Mouse (Mus musculus): ENCODE measurements around the gene Armh3. TPM values are rescaled to one million over a fixed set of nuclear protein-coding genes. Genes with fewer than 3 reads are reported as not detected.

The Armh3 gene
- total RNA-seq, 1 experiment, result 8.0 TPM

DNA sequence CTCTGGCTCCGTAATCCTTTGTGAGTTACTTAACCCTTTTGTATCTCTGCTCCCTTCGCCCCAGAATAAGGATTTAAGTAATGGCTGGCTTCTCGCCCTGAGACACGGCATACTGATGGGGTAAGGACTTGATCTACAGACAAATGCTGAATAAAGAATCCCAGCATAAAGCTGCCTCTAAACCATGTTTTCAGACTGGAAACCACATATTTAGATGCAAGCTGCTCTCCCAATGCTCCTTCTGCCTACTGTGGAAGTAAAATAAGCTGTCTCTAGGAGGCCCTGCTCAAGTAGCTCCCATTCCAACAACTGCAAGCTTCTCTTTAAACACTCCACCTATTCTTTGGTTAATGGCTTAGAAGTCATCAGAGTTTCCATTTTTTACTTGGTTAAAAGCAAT, 81.8 kb downstream of the Armh3 start:
- Histone ChIP-seq H3K9me3 (ENCODE audit: control insufficient read depth, insufficient read depth, low read depth, low read length) (no peaks in the 10 kb centered on the region), H3K4me3 (ENCODE audit: insufficient read depth in 1 of 2, low read depth in 1 of 2, low read length in 2 of 2, poor library complexity in 1 of 2, severe bottlenecking in 1 of 2) (no peak overlapping the region), H3K9ac (ENCODE audit: insufficient read depth, low read depth, low read length, poor library complexity, severe bottlenecking) (no peak overlapping the region), H3K4me1 (ENCODE audit: control insufficient read depth in 2 of 2, insufficient read depth in 2 of 2, low read length in 2 of 2, poor library complexity in 1 of 2) (no peaks in the 10 kb centered on the region), H3K36me3 (ENCODE audit: control insufficient read depth, insufficient read depth, low read length, poor library complexity, severe bottlenecking) (peaks cover 7% of the 10 kb centered on the region; the same call in 1 of the 2 replicates), H3K27ac (ENCODE audit: insufficient read depth, low read depth, low read length, poor library complexity, severe bottlenecking) (no peak overlapping the region)
- TF ChIP-seq ZC3H11A (IDR thresholded peaks at IDR 0.05; ENCODE audit: borderline replicate concordance, low read depth, low read length) (no peak), CHD2 (IDR thresholded peaks at IDR 0.05; ENCODE audit: low read depth, low read length) (no peak), ZNF384 (IDR thresholded peaks at IDR 0.05; ENCODE audit: low read depth, low read length) (no peak), MAFK (IDR thresholded peaks at IDR 0.05; ENCODE audit: insufficient read depth, low read depth, low read length) (no peak), HCFC1 (IDR thresholded peaks at IDR 0.05; ENCODE audit: borderline replicate concordance, insufficient read depth, low read length) (no peak)
- in situ Hi-C loops (cut with MboI; ENCODE audit: low sequenced_read_pairs in 2 of 2, unreplicated experiment in 2 of 2), result no loop called here
- no peak for DNase-seq (ENCODE audit: low read depth, low spot score)

DNA sequence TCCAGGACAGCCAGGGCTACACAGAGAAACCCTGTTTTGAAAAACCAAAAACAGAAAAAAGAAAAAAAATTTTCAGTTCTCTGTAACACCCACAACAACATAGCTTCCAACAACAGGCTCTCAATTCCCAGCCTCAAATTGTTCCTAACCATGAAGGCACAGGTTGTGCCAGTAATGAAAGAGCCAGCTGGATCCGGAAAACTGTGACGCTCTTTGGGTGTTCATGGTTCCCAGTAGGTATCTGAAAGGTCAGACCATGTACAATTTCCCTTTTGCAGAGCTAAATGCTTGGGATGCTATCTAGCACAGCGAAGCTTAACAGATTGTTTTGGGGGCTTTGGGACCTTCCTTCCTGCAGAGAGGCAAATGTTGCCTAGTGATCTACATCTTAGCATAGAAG, 82.3 kb downstream of the Armh3 start:
- H3K36me3 ChIP-seq (ENCODE audit: control insufficient read depth, insufficient read depth, low read length, poor library complexity, severe bottlenecking), result peaks cover 7% of the 10 kb centered on the region; the same call in 1 of the 2 replicates
- no peak overlapping the region for H3K4me3 ChIP-seq (ENCODE audit: insufficient read depth in 1 of 2, low read depth in 1 of 2, low read length in 2 of 2, poor library complexity in 1 of 2, severe bottlenecking in 1 of 2)
- TF ChIP-seq MAFK (IDR thresholded peaks at IDR 0.05; ENCODE audit: insufficient read depth, low read depth, low read length) (no peak), CHD2 (IDR thresholded peaks at IDR 0.05; ENCODE audit: low read depth, low read length) (no peak), ZNF384 (IDR thresholded peaks at IDR 0.05; ENCODE audit: low read depth, low read length) (no peak), HCFC1 (IDR thresholded peaks at IDR 0.05; ENCODE audit: borderline replicate concordance, insufficient read depth, low read length) (no peak), ZC3H11A (IDR thresholded peaks at IDR 0.05; ENCODE audit: borderline replicate concordance, low read depth, low read length) (no peak)
- no peak for DNase-seq (ENCODE audit: low read depth, low spot score)
- H3K4me1 ChIP-seq (ENCODE audit: control insufficient read depth in 2 of 2, insufficient read depth in 2 of 2, low read length in 2 of 2, poor library complexity in 1 of 2), result no peaks in the 10 kb centered on the region
- in situ Hi-C loops (cut with MboI; ENCODE audit: low sequenced_read_pairs in 2 of 2, unreplicated experiment in 2 of 2), result no loop called here
- no peak overlapping the region for H3K27ac ChIP-seq (ENCODE audit: insufficient read depth, low read depth, low read length, poor library complexity, severe bottlenecking)
- no peak overlapping the region for H3K9ac ChIP-seq (ENCODE audit: insufficient read depth, low read depth, low read length, poor library complexity, severe bottlenecking)
- no peaks in the 10 kb centered on the region for H3K9me3 ChIP-seq (ENCODE audit: control insufficient read depth, insufficient read depth, low read depth, low read length)

DNA sequence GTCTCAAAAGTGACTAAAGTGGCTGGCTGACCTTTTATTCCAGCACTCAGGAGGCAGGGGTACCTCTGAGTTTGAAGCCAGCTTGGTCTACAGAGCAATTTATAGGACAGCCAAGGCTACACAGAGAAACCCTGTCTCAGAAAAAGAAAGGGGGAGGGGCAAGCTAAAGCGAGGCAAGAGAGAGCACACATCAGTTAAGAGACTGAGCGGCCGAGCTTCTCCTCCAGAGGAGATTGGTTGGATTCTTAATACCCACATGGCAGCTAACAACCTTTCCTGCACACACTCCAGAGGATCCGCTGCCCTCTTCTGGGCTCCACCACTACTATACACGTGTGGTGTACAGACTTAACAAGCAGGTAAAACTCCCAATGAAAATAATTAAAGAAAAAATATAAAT, 85.3 kb downstream of the Armh3 start:
- no peak overlapping the region for H3K9ac ChIP-seq (ENCODE audit: insufficient read depth, low read depth, low read length, poor library complexity, severe bottlenecking)
- H3K27ac ChIP-seq (ENCODE audit: insufficient read depth, low read depth, low read length, poor library complexity, severe bottlenecking), result no peak overlapping the region
- peaks cover 4% of the 10 kb centered on the region; the same call in 1 of the 2 replicates for H3K36me3 ChIP-seq (ENCODE audit: control insufficient read depth, insufficient read depth, low read length, poor library complexity, severe bottlenecking)
- DNase-seq (ENCODE audit: low read depth, low spot score), result no peak
- H3K4me1 ChIP-seq (ENCODE audit: control insufficient read depth in 2 of 2, insufficient read depth in 2 of 2, low read length in 2 of 2, poor library complexity in 1 of 2), result no peaks in the 10 kb centered on the region
- H3K4me3 ChIP-seq (ENCODE audit: insufficient read depth in 1 of 2, low read depth in 1 of 2, low read length in 2 of 2, poor library complexity in 1 of 2, severe bottlenecking in 1 of 2), result no peak overlapping the region
- TF ChIP-seq MAFK (IDR thresholded peaks at IDR 0.05; ENCODE audit: insufficient read depth, low read depth, low read length) (no peak), HCFC1 (IDR thresholded peaks at IDR 0.05; ENCODE audit: borderline replicate concordance, insufficient read depth, low read length) (no peak), ZC3H11A (IDR thresholded peaks at IDR 0.05; ENCODE audit: borderline replicate concordance, low read depth, low read length) (no peak), CHD2 (IDR thresholded peaks at IDR 0.05; ENCODE audit: low read depth, low read length) (no peak), ZNF384 (IDR thresholded peaks at IDR 0.05; ENCODE audit: low read depth, low read length) (no peak)
- in situ Hi-C loops (cut with MboI; ENCODE audit: low sequenced_read_pairs in 2 of 2, unreplicated experiment in 2 of 2), result no loop called here
- H3K9me3 ChIP-seq (ENCODE audit: control insufficient read depth, insufficient read depth, low read depth, low read length), result no peaks in the 10 kb centered on the region

DNA sequence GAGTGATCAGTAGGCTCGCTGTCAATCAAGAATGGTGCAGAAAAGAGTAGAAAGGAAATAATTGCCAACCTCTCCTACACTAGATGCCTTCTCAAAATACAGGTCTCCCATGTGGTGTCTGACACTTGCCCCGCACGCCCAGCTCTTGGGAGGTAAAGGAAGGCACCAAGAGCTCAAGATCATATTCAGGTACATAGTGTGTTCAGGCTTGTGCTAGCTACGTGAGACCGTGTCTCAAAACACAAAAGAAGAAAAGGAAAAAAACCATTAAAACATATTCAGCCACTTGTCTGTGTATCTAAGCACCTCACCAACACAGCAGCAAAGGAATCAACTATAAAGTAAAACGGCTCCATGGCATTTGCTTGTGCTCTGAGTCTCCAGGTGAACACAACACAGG, 85.9 kb downstream of the Armh3 start:
- TF ChIP-seq ZC3H11A (IDR thresholded peaks at IDR 0.05; ENCODE audit: borderline replicate concordance, low read depth, low read length), result no peak
- TF ChIP-seq CHD2 (IDR thresholded peaks at IDR 0.05; ENCODE audit: low read depth, low read length), result no peak
- no peak for TF ChIP-seq MAFK (IDR thresholded peaks at IDR 0.05; ENCODE audit: insufficient read depth, low read depth, low read length)
- no peak for TF ChIP-seq HCFC1 (IDR thresholded peaks at IDR 0.05; ENCODE audit: borderline replicate concordance, insufficient read depth, low read length)
- Histone ChIP-seq H3K27ac (ENCODE audit: insufficient read depth, low read depth, low read length, poor library complexity, severe bottlenecking) (no peak overlapping the region), H3K4me1 (ENCODE audit: control insufficient read depth in 2 of 2, insufficient read depth in 2 of 2, low read length in 2 of 2, poor library complexity in 1 of 2) (no peaks in the 10 kb centered on the region), H3K9ac (ENCODE audit: insufficient read depth, low read depth, low read length, poor library complexity, severe bottlenecking) (no peak overlapping the region), H3K9me3 (ENCODE audit: control insufficient read depth, insufficient read depth, low read depth, low read length) (no peaks in the 10 kb centered on the region), H3K4me3 (ENCODE audit: insufficient read depth in 1 of 2, low read depth in 1 of 2, low read length in 2 of 2, poor library complexity in 1 of 2, severe bottlenecking in 1 of 2) (no peak overlapping the region), H3K36me3 (ENCODE audit: control insufficient read depth, insufficient read depth, low read length, poor library complexity, severe bottlenecking) (peaks cover 6% of the 10 kb centered on the region; the same call in 1 of the 2 replicates)
- DNase-seq (ENCODE audit: low read depth, low spot score), result no peak
- in situ Hi-C loops (cut with MboI; ENCODE audit: low sequenced_read_pairs in 2 of 2, unreplicated experiment in 2 of 2), result no loop called here
